Mouse (Mus musculus): Measurements from ENCODE around the gene Pmepa1.

- TF ChIP-seq CTCF (IDR thresholded peaks at IDR 0.05; ENCODE audit: low read depth, low read length), result no peak
- TF ChIP-seq POLR2A (IDR thresholded peaks at IDR 0.05; ENCODE audit: insufficient read depth, low read length), result no peak
These were observed 58.5 kb downstream of the Pmepa1 start for GRCm38 (mm10) chr2:173217763-173218258.
